Mouse (Mus musculus) MEL (cell line): ENCODE data around the gene Capn8. TPM values are rescaled to one million over a fixed set of nuclear protein-coding genes. Genes with fewer than 3 reads are reported as not detected.

Experiments used
- DNase-seq: peaks from one replicate; pipeline ENCODE4 v3.0.0; 2011; ENCODE audit warnings: low read depth, low spot score
- H3K27ac ChIP-seq: 2 replicates; pipeline ENCODE4 v1.5.1; 2012; ENCODE audit warnings: low read depth, mild to moderate bottlenecking, control low read depth, low read length, moderate library complexity; ENCODE audit not compliant: control insufficient read depth
- H3K27me3 ChIP-seq, 2 experiments: fragments of 150-350 bp in 1 of 2; sonication (generic) in 1 of 2; 2 replicates each; pipeline ENCODE4 v1.6.1; 2012; ENCODE audit warnings: low read length in 2 of 2, mild to moderate bottlenecking in 2 of 2, improper control_type of control experiment in 1 of 2, moderate library complexity in 1 of 2; ENCODE audit not compliant: insufficient read depth in 2 of 2, control insufficient read depth in 1 of 2
- H3K36me3 ChIP-seq, 2 experiments: 2 replicates each; pipeline ENCODE4 v1.6.1; 2012 to 2014; ENCODE audit warnings: low read length in 2 of 2, improper control_type of control experiment in 1 of 2, inconsistent platforms in 1 of 2, mild to moderate bottlenecking in 1 of 2; ENCODE audit not compliant: insufficient read depth in 2 of 2, control insufficient read depth in 1 of 2
- H3K4me1 ChIP-seq, 2 experiments: fragments of 150-350 bp in 1 of 2; sonication (generic) in 1 of 2; 2 replicates each; pipeline ENCODE4 v1.6.1; 2012; ENCODE audit warnings: low read length in 2 of 2, improper control_type of control experiment in 1 of 2, mild to moderate bottlenecking in 1 of 2; ENCODE audit not compliant: insufficient read depth in 2 of 2, control insufficient read depth in 1 of 2
- H3K4me3 ChIP-seq, 2 experiments: fragments of 150-350 bp in 1 of 2; sonication (generic) in 1 of 2; 2 replicates each; pipeline ENCODE4 v1.5.1; 2012; ENCODE audit warnings: low read depth in 2 of 2, low read length in 2 of 2, mild to moderate bottlenecking in 2 of 2, moderate library complexity in 2 of 2, control low read depth in 1 of 2, improper control_type of control experiment in 1 of 2; ENCODE audit not compliant: control insufficient read depth in 1 of 2, insufficient read depth in 1 of 2
- H3K79me2 ChIP-seq: 2 replicates; pipeline ENCODE4 v1.6.1; 2012; ENCODE audit warnings: mild to moderate bottlenecking, low read length, moderate library complexity; ENCODE audit not compliant: control insufficient read depth, poor library complexity, insufficient read depth
- H3K9ac ChIP-seq: 2 replicates; pipeline ENCODE4 v1.6.1; 2012; ENCODE audit warnings: low read depth, mild to moderate bottlenecking, control low read depth, low read length, moderate library complexity; ENCODE audit not compliant: control insufficient read depth, poor library complexity, severe bottlenecking
- H3K9me3 ChIP-seq: fragments of 150-350 bp; sonication (generic); replicated peaks from 2 replicates; pipeline ENCODE4 v1.6.1; 2012; ENCODE audit warnings: mild to moderate bottlenecking, low read length, improper control_type of control experiment, moderate library complexity; ENCODE audit not compliant: insufficient read depth
- BHLHE40 ChIP-seq: IDR thresholded peaks from 2 replicates; pipeline ENCODE4 v1.6.1; 2012; ENCODE audit warnings: low read depth, mild to moderate bottlenecking, inconsistent platforms, low read length, improper control_type of control experiment, borderline replicate concordance
- CHD1 ChIP-seq: IDR thresholded peaks from 2 replicates; pipeline ENCODE4 v1.6.1; 2012; ENCODE audit warnings: low read depth, mild to moderate bottlenecking, inconsistent platforms, low read length, improper control_type of control experiment
- CTCF ChIP-seq, 3 experiments: IDR thresholded peaks in 2 of 3; conservative IDR thresholded peaks in 1 of 3; 2 replicates each; pipeline ENCODE4 v1.5.1; 2011 to 2012; ENCODE audit warnings: low read length in 3 of 3, low read depth in 2 of 3, mild to moderate bottlenecking in 2 of 3, improper control_type of control experiment in 1 of 3, inconsistent platforms in 1 of 3, mixed read lengths in 1 of 3, moderate library complexity in 1 of 3; ENCODE audit not compliant: control insufficient read depth in 1 of 3, insufficient read depth in 1 of 3, poor library complexity in 1 of 3, severe bottlenecking in 1 of 3
- E2F4 ChIP-seq: IDR thresholded peaks from 2 replicates; pipeline ENCODE4 v1.6.1; 2011; ENCODE audit warnings: low read depth, low read length, improper control_type of control experiment, borderline replicate concordance
- ELF1 ChIP-seq: IDR thresholded peaks from 2 replicates; pipeline ENCODE4 v1.6.1; 2014; ENCODE audit warnings: low read depth, mild to moderate bottlenecking, inconsistent platforms, low read length, improper control_type of control experiment, moderate library complexity
- ETS1 ChIP-seq: IDR thresholded peaks from 2 replicates; pipeline ENCODE4 v1.6.1; 2012; ENCODE audit warnings: low read depth, mild to moderate bottlenecking, inconsistent platforms, low read length, improper control_type of control experiment, moderate library complexity
- GATA1 ChIP-seq: IDR thresholded peaks from 2 replicates; pipeline ENCODE4 v1.6.1; 2011; ENCODE audit warnings: low read depth, low read length, improper control_type of control experiment
- MAFK ChIP-seq: IDR thresholded peaks from 2 replicates; pipeline ENCODE4 v1.6.1; 2011; ENCODE audit warnings: low read depth, mild to moderate bottlenecking, low read length, improper control_type of control experiment, borderline replicate concordance
- MYC ChIP-seq: IDR thresholded peaks from 2 replicates; pipeline ENCODE4 v1.6.1; 2011; ENCODE audit warnings: low read depth, mild to moderate bottlenecking, low read length, improper control_type of control experiment, moderate library complexity
- NRF1 ChIP-seq: IDR thresholded peaks from 2 replicates; pipeline ENCODE4 v1.6.1; 2014; ENCODE audit warnings: low read depth, mild to moderate bottlenecking, inconsistent platforms, low read length, improper control_type of control experiment, moderate library complexity; ENCODE audit not compliant: poor library complexity, insufficient read depth, severe bottlenecking
- POLR2AphosphoS2 ChIP-seq: IDR thresholded peaks from 2 replicates; pipeline ENCODE4 v1.6.1; 2011; ENCODE audit warnings: low read length, improper control_type of control experiment
- RAD21 ChIP-seq: IDR thresholded peaks from 2 replicates; pipeline ENCODE4 v1.6.1; 2011; ENCODE audit warnings: mild to moderate bottlenecking, low read depth, low read length, improper control_type of control experiment
- RCOR1 ChIP-seq: IDR thresholded peaks from 2 replicates; pipeline ENCODE4 v1.6.1; 2012; ENCODE audit warnings: low read depth, mild to moderate bottlenecking, inconsistent platforms, low read length, improper control_type of control experiment
- SIN3A ChIP-seq: IDR thresholded peaks from 2 replicates; pipeline ENCODE4 v1.6.1; 2012; ENCODE audit warnings: low read length, improper control_type of control experiment, inconsistent platforms
- SMC3 ChIP-seq: IDR thresholded peaks from 2 replicates; pipeline ENCODE4 v1.6.1; 2011; ENCODE audit warnings: low read depth, low read length, improper control_type of control experiment
- TCF12 ChIP-seq: IDR thresholded peaks from 2 replicates; pipeline ENCODE4 v1.6.1; 2014; ENCODE audit warnings: low read depth, mild to moderate bottlenecking, inconsistent platforms, low read length, improper control_type of control experiment, moderate library complexity
- UBTF ChIP-seq: IDR thresholded peaks from 2 replicates; pipeline ENCODE4 v1.6.1; 2012; ENCODE audit warnings: low read depth, mild to moderate bottlenecking, inconsistent platforms, low read length, improper control_type of control experiment, moderate library complexity, borderline replicate concordance; ENCODE audit not compliant: insufficient read depth
- ZC3H11A ChIP-seq: IDR thresholded peaks from 2 replicates; pipeline ENCODE4 v1.6.1; 2012; ENCODE audit warnings: low read depth, mild to moderate bottlenecking, inconsistent platforms, low read length, improper control_type of control experiment
- ZMIZ1 ChIP-seq: IDR thresholded peaks from 2 replicates; pipeline ENCODE4 v1.6.1; 2012; ENCODE audit warnings: low read depth, mild to moderate bottlenecking, inconsistent platforms, low read length, improper control_type of control experiment, moderate library complexity
- ZNF384 ChIP-seq: IDR thresholded peaks from 2 replicates; pipeline ENCODE4 v1.6.1; 2012; ENCODE audit warnings: low read depth, mild to moderate bottlenecking, inconsistent platforms, low read length, improper control_type of control experiment
- polyA plus RNA-seq, 2 experiments: library from polyadenylated mRNA; stranded (reverse) in 1 of 2; unstranded in 1 of 2; fragments of >175 nt in 1 of 2; fragments of >200 nt in 1 of 2; gene quantifications; 2 replicates each; pipeline versions ENCODE4 v1.2.1 to v1.2.4; 2012; ENCODE audit warnings: low replicate concordance in 2 of 2, low read depth in 1 of 2; ENCODE audit not compliant: insufficient read length in 2 of 2, insufficient read depth in 1 of 2, missing spikeins in 1 of 2
- total RNA-seq: library from RNA; depleted of rRNA; stranded (reverse); fragments of 300-350 nt; gene quantifications from 2 replicates; pipeline ENCODE4 v1.2.3, GENCODE M21; 2012

Gene Capn8
- total and polyA plus RNA-seq, 3 experiments, result not detected

- Histone ChIP-seq H3K36me3 (peaks cover 0 to 5% of the 10 kb centered on the region in 2 experiments; a peak in 2 of 4 replicates), H3K27ac (peak overlapping the region; percentile 8), H3K4me3 (peak overlapping the region; percentile 39 to 64), H3K27me3 (no peaks in the 10 kb centered on the region), H3K9me3 (no peaks in the 10 kb centered on the region), H3K4me1 (peaks cover 0 to 31% of the 10 kb centered on the region in 2 experiments; a peak in 2 of 4 replicates), H3K9ac (peak overlapping the region; percentile 23), H3K79me2 (no peaks in the 10 kb centered on the region)
- peak; percentile 73 for DNase-seq
- TF ChIP-seq NRF1 (no peak), ZC3H11A (peak; percentile 42; the same call in 1 of the 2 replicates), TCF12 (no peak), POLR2AphosphoS2 (no peak), BHLHE40 (no peak), MYC (no peak), ELF1 (no peak), MAFK (no peak), RAD21 (peak; percentile 78), RCOR1 (no peak), GATA1 (no peak; the same call in 1 of the 2 replicates), ZMIZ1 (no peak), CTCF (IDR thresholded peaks at IDR 0.05 in 2 of 3, conservative IDR thresholded peaks at IDR 0.05 in 1 of 3; ENCODE audit: control insufficient read depth in 1 of 3, insufficient read depth in 1 of 3, low read depth in 2 of 3, low read length in 3 of 3, poor library complexity in 1 of 3, severe bottlenecking in 1 of 3) (peak; percentile 60 to 78 (median 72)), SMC3 (peak; percentile 51), CHD1 (no peak), SIN3A (0 out of 2 replicates have a peak, but pooled peaks have one; percentile 22), UBTF (no peak)
Observed at GRCm38 (mm10) chr1:182560390-182561098, 4.3 kb upstream of the Capn8 start.

DNA sequence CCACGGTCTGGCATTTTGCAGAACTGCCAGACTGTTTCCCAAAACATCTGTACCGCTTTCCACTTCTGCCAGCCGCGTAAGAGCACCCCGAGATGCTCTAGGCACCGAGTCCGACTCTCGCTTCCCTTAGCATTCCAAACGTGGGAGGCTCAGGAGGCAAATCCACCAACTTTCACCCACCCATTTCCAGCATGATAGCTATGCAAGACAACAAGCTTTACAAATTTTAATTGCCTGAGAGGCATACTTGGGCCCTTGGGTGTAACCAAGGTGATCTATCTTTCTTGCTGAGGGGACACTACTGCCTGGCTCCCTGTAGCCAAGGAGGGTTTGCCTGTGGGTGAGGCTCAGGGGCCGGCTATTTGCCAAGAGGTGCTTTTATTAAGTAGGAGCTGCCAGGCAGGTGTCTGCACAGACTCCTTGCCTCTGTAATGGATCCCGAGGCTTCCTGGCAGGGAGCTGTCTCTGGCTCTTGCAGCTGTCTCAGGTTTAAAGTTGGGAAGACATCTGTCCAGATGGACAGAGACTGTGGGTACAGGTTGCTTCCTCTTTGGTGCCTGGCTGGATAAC is 2.8 kb upstream of the Capn8 start:
- H3K79me2 ChIP-seq, result no peaks in the 10 kb centered on the region
- peak overlapping the region in 1 of 2 experiments; percentile 22; a peak in 1 of 4 replicates for H3K4me3 ChIP-seq
- peak overlapping the region; percentile 45 for H3K9ac ChIP-seq
- H3K27ac ChIP-seq, result no peak overlapping the region
- no peaks in the 10 kb centered on the region for H3K9me3 ChIP-seq
- no peaks in the 10 kb centered on the region for H3K27me3 ChIP-seq
- no peak for TF ChIP-seq ETS1
- TF ChIP-seq ELF1, result no peak
- no peak for TF ChIP-seq E2F4
- TF ChIP-seq ZNF384, result no peak
- no peak for TF ChIP-seq UBTF
- peak; percentile 13 for DNase-seq
- peaks cover 0 to 31% of the 10 kb centered on the region in 2 experiments; a peak in 2 of 4 replicates for H3K4me1 ChIP-seq
- peaks cover 0 to 5% of the 10 kb centered on the region in 2 experiments; a peak in 2 of 4 replicates for H3K36me3 ChIP-seq
